Mouse (Mus musculus) C2C12 (cell line): ENCODE measurements around the gene Cdh10.

Experiments
- CEBPB ChIP-seq: IDR thresholded peaks from one replicate; pipeline ENCODE4 v1.6.1; 2011; ENCODE audit warnings: low read depth, mild to moderate bottlenecking, control low read depth, moderate library complexity
- CTCF ChIP-seq: IDR thresholded peaks from one replicate; pipeline ENCODE4 v1.5.1; 2011; ENCODE audit not compliant: control insufficient read depth, insufficient read depth, insufficient read length
- FOSL1 ChIP-seq: IDR thresholded peaks from one replicate; pipeline ENCODE4 v1.8.0; 2011; ENCODE audit warnings: mild to moderate bottlenecking, low read length; ENCODE audit not compliant: poor library complexity, insufficient read depth, severe bottlenecking
- MAX ChIP-seq: IDR thresholded peaks from one replicate; pipeline ENCODE4 v1.6.1; 2011; ENCODE audit warnings: mild to moderate bottlenecking, control low read depth
- MYOD1 ChIP-seq: IDR thresholded peaks from one replicate; pipeline ENCODE4 v1.6.1; 2011; ENCODE audit warnings: low read depth; ENCODE audit not compliant: control insufficient read depth, insufficient read length
- USF1 ChIP-seq: IDR thresholded peaks from one replicate; pipeline ENCODE4 v1.6.1; 2011; ENCODE audit warnings: low read depth, mild to moderate bottlenecking, control low read depth, moderate library complexity

DNA sequence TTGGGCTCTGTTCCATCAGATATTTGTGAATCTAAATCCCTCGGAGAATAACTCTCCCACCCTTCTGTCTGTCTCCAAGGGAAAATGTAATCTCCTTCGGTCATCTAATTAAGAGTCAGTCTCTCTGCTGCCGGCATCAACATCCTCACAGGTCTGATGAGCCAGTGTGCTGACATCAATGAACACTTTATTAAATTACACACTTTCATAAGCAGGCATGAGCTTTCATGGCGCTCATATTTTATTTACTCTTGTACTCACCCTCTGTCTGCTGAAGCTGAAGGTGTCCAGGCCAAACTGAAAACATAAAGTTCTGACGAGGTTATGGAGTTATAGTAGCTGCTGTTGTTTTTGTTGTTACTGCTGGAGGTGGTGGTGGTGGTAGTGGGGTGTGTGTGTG lies 62.7 kb downstream of the Cdh10 start:
- TF ChIP-seq CTCF = no peak
- no peak for TF ChIP-seq MYOD1
- TF ChIP-seq USF1 = no peak
- no peak for TF ChIP-seq FOSL1
- no peak for TF ChIP-seq MAX
- TF ChIP-seq CEBPB = no peak
